Mouse (Mus musculus): ENCODE results near the gene Gpatch3.

- TF ChIP-seq CTCF (IDR thresholded peaks at IDR 0.05; ENCODE audit: borderline replicate concordance, insufficient read depth, low read length) (no peak), POLR2A (IDR thresholded peaks at IDR 0.05; ENCODE audit: low read depth, low read length) (no peak)
Observed at GRCm38 (mm10) chr4:133559846-133560245, 14.7 kb upstream of the Gpatch3 start.

Measured in embryonic fibroblast, embryonic 13.5 days (primary cell).